Mouse (Mus musculus) forebrain, embryonic 12.5 days (tissue): ENCODE measurements around the gene Tmbim6. TPM values are rescaled to one million over a fixed set of nuclear protein-coding genes. Genes with fewer than 3 reads are reported as not detected.

Experiments used
- ATAC-seq: fragments of 200-750 bp; cut with Nextera tagmentation; 2 replicates; pipeline ENCODE4 v1.8.0; 2017; ENCODE audit warnings: moderate TSS enrichment; ENCODE audit not compliant: low FRiP score
- H3K27ac ChIP-seq: fragments of 300-500 bp; sonication (generic); 2 replicates; pipeline ENCODE4 v1.5.1; 2016; ENCODE audit warnings: mild to moderate bottlenecking
- H3K27me3 ChIP-seq: fragments of 300-500 bp; sonication (generic); 2 replicates; pipeline ENCODE4 v1.6.1; 2016; ENCODE audit warnings: mild to moderate bottlenecking
- H3K36me3 ChIP-seq: fragments of 300-500 bp; sonication (generic); replicated peaks from 2 replicates; pipeline ENCODE4 v1.6.1; 2016; ENCODE audit warnings: mild to moderate bottlenecking
- H3K4me1 ChIP-seq: fragments of 300-500 bp; sonication (generic); 2 replicates; pipeline ENCODE4 v1.6.1; 2016
- H3K4me2 ChIP-seq: fragments of 300-500 bp; sonication (generic); 2 replicates; pipeline ENCODE4 v1.6.1; 2016; ENCODE audit warnings: mild to moderate bottlenecking, moderate library complexity
- H3K4me3 ChIP-seq: fragments of 300-500 bp; sonication (generic); replicated peaks from 2 replicates; pipeline ENCODE4 v1.5.1; 2016; ENCODE audit warnings: mild to moderate bottlenecking
- H3K9ac ChIP-seq: fragments of 300-500 bp; sonication (generic); 2 replicates; pipeline ENCODE4 v1.6.1; 2016; ENCODE audit warnings: mild to moderate bottlenecking
- H3K9me3 ChIP-seq: fragments of 300-500 bp; sonication (generic); 2 replicates; pipeline ENCODE4 v1.6.1; 2016
- WGBS: fragments of 180-500 bp; shearing (Covaris S2); methylation state at CpG from one replicate; pipeline ENCODE4 v1.1.7; 2016; 5-methylcytosine and 5-hydroxymethylcytosine counted together
- polyA plus RNA-seq: library from polyadenylated mRNA; unstranded; fragments of >200 nt; fragmentation: Nextera tagmentation; extraction: Ambion mirVana; gene quantifications from 2 replicates; pipeline ENCODE4 v1.2.1, GENCODE M21; 2016

Gene Tmbim6
- polyA plus RNA-seq, 1 experiment from 2014 or later: 252 TPM

DNA sequence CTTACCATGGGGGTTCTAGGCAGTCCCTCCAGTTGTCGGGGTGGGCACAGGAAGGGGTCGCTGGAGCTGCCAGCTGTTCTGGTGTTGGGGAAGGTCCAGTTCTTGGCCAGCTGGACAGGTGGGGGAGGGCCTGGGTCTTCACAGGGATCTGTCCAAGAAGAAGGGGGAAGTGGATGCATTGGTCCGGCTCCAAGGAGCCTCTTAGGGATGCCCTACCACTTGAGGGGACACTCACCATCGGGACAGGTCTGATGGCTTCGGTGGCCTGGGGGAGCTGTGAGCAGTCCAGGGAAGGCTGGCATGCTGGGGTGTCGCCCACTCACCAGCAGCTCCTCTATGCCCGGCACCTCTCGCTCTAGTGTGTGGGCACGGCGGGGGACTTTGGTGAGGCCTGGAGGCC is 30.4 kb downstream of the Tmbim6 start:
- WGBS: 93% methylated on average over 10 of the region's 10 CpGs
- peaks cover 12% of the 10 kb centered on the region for H3K4me1 ChIP-seq
- no peak overlapping the region for H3K4me3 ChIP-seq
- H3K9ac ChIP-seq: no peak overlapping the region
- H3K36me3 ChIP-seq: peaks cover 62% of the 10 kb centered on the region
- H3K9me3 ChIP-seq: no peaks in the 10 kb centered on the region
- no peak for ATAC-seq
- H3K4me2 ChIP-seq: no peak overlapping the region
- H3K27ac ChIP-seq: no peak overlapping the region
- no peaks in the 10 kb centered on the region for H3K27me3 ChIP-seq

DNA sequence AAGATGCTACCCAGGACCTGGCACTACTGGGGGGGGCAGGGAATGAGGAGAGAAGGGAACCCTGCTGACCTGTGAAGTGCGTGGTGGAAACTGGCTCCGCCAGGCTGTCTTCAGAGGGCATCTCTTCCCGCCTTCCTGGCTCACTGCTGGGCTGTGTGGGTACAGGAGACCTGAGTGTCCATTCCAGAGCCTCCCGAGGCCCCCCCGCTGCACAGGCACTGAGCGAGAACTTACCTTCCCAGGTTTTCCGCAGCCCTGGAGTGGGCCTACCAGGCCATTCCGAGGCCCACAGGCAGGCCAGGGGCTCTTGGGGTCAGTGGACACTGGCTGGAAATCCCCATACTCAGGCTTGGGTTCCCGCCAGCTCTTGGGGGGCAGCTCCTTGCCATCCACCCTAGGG is 31.2 kb downstream of the Tmbim6 start:
- Histone ChIP-seq H3K4me1 (peaks cover 12% of the 10 kb centered on the region), H3K9ac (no peak overlapping the region), H3K27me3 (no peaks in the 10 kb centered on the region), H3K4me2 (no peak overlapping the region), H3K9me3 (no peaks in the 10 kb centered on the region), H3K36me3 (peaks cover 66% of the 10 kb centered on the region), H3K4me3 (no peak overlapping the region), H3K27ac (no peak overlapping the region)
- no peak for ATAC-seq
- WGBS: 96% methylated on average over 9 of the region's 9 CpGs

DNA sequence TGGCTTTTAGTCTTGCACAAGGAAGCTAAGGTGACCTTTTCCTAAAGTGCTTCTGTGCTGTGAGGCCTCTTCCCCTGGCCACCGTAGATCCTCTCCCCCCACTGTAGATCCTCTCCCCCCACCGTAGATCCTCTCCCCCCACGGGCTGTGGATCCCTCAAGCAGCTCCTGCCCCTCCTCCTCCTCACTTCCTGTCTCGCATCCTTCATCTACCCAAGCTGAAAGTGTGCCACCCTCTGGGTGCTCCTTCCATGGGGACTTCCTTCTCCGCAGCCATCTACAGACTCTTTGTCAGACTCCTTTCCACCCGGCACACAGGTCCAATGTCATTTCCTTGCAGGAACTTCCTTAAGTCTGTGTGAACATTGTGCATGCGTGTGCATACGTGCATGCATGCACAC is 37.7 kb downstream of the Tmbim6 start:
- peaks cover 73% of the 10 kb centered on the region for H3K36me3 ChIP-seq
- no peak for ATAC-seq
- no peaks in the 10 kb centered on the region for H3K9me3 ChIP-seq
- no peaks in the 10 kb centered on the region for H3K27me3 ChIP-seq
- H3K4me2 ChIP-seq: no peak overlapping the region
- peaks cover 10% of the 10 kb centered on the region; the same call in 1 of the 2 replicates for H3K4me1 ChIP-seq
- no peak overlapping the region for H3K9ac ChIP-seq
- H3K27ac ChIP-seq: no peak overlapping the region
- no peak overlapping the region for H3K4me3 ChIP-seq
- WGBS: 87% methylated on average over 8 of the region's 8 CpGs

DNA sequence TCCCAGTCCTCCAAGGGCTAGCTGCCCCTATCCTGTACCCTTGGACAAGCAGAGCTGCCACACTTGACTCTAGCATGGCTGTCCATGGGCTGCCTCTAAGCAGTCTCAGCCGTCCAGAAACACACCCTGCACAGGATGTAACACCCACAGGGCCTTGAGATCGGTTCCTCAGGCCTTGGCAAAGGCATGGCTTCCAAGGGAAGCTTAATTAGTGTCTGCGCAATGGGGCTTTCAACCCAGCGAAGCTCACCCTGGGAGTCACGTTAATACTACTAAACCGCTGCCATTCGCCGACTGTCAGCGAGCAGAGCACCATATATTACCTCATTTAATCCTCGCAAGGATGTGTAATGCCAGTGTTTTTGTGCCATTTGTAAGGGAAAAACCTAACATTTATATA is 38.4 kb downstream of the Tmbim6 start:
- Histone ChIP-seq H3K4me2 (no peak overlapping the region), H3K9me3 (no peaks in the 10 kb centered on the region), H3K9ac (no peak overlapping the region), H3K27me3 (no peaks in the 10 kb centered on the region), H3K4me1 (peaks cover 13% of the 10 kb centered on the region), H3K36me3 (peaks cover 66% of the 10 kb centered on the region), H3K27ac (no peak overlapping the region), H3K4me3 (no peak overlapping the region)
- WGBS: 85% methylated on average over 10 of the region's 10 CpGs
- no peak for ATAC-seq

DNA sequence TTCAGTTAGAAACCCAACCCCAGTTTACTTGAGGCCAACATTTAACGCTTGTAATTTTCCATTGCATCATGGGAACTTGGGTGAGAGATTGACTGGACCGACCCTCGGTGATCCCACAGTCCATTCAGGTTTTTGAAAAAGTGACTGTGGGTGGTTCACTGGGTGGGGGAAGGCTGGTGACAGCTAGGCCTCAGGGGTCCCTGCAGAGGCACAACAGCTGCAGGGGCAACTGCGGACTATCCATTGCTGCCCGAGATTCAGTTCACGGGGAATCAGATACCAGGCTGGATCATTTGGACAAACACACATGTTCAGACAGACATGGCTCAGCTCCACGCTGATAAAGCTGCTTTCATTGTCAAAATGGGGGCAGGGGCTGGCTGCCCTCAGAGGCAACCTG is 38.8 kb downstream of the Tmbim6 start:
- Histone ChIP-seq H3K36me3 (peaks cover 62% of the 10 kb centered on the region), H3K9me3 (no peaks in the 10 kb centered on the region), H3K4me1 (peaks cover 18% of the 10 kb centered on the region), H3K27ac (no peak overlapping the region), H3K27me3 (no peaks in the 10 kb centered on the region), H3K4me2 (no peak overlapping the region), H3K9ac (no peak overlapping the region), H3K4me3 (no peak overlapping the region)
- 89% methylated on average over 7 of the region's 7 CpGs for WGBS
- no peak for ATAC-seq

DNA sequence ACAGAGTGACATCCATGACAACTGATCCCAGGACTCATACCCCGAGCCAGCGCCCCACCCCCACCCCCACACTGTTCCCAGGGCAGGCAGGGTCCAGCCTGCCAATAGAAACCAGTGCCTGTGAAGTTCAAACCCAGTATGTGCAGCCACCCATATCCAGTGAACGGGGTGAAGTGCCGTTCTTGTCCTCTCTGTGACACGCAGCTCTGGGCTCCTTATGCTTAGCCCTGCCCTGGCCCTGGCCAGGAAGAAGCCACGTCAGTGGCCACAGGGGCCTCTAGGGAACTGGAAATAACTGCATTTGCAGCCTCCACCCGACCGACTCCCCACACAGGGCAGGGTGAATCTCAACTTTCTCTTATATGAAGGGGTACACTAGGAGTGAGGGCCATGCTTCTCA is 39.3 kb downstream of the Tmbim6 start:
- no peak for ATAC-seq
- Histone ChIP-seq H3K36me3 (peaks cover 57% of the 10 kb centered on the region), H3K4me1 (peaks cover 22% of the 10 kb centered on the region), H3K27me3 (no peaks in the 10 kb centered on the region), H3K27ac (no peak overlapping the region), H3K4me3 (no peak overlapping the region), H3K9ac (no peak overlapping the region), H3K9me3 (no peaks in the 10 kb centered on the region), H3K4me2 (no peak overlapping the region)
- 91% methylated on average over 8 of the region's 8 CpGs for WGBS

DNA sequence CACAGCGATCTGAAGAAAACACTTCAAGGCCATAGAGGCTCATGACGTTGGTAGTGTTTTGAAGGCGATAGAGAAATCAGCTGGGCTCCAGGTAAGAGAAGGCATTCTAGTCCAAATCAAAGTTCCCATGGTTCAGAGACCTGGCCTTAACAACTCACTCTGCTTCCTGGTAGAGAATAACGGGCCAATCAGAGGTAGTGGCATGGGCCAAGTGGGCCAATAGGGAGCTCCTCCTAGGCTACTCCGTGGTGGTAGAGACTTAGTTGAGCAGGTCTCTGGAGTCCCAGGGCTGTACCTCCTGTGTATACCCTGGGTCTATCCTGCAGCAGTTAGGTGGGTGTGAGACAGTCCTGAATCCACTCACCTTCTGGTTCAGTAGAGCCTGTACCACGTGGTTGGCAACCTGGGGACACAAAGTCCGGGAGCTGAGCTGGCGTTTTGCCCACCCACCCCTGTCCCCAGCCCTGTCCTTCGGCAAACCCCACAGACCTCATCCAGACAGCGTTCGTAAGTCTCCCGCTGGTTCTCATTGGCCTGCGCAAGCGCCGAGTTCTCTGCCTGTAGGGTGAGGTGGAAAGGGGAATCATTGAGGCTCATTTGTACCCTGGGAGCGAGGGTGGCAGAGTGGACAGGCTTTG is 40.5 kb downstream of the Tmbim6 start:
- no peak overlapping the region for H3K4me3 ChIP-seq
- H3K9ac ChIP-seq: no peak overlapping the region
- peaks cover 46% of the 10 kb centered on the region for H3K36me3 ChIP-seq
- H3K9me3 ChIP-seq: no peaks in the 10 kb centered on the region
- peaks cover 24% of the 10 kb centered on the region for H3K4me1 ChIP-seq
- H3K27me3 ChIP-seq: no peaks in the 10 kb centered on the region
- 92% methylated on average over 16 of the region's 16 CpGs for WGBS
- no peak for ATAC-seq
- no peak overlapping the region for H3K4me2 ChIP-seq
- no peak overlapping the region for H3K27ac ChIP-seq

DNA sequence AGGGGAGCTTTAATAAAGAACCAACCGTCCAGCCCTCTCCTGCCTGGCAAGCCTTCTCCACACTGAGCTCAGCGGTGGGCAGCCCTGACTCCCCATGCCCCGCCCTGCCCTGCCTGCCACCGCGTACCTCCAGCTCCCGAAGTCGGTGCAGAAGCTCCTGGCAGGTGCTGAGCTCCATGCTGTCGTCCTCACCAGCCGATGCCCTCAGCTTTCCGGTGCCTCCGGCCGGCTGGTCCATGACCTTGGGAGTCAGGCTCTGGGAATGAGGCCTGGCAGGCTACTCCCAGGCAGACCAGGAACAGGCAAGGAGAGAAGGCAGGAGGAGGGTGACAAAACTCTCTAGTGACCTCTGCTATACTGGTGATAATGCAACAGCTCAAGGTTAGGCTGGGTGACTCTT is 41.2 kb downstream of the Tmbim6 start:
- ATAC-seq: no peak
- H3K27me3 ChIP-seq: no peaks in the 10 kb centered on the region
- H3K4me1 ChIP-seq: peaks cover 24% of the 10 kb centered on the region
- no peak overlapping the region for H3K4me2 ChIP-seq
- H3K4me3 ChIP-seq: no peak overlapping the region
- 96% methylated on average over 12 of the region's 12 CpGs for WGBS
- no peak overlapping the region for H3K9ac ChIP-seq
- H3K9me3 ChIP-seq: no peaks in the 10 kb centered on the region
- no peak overlapping the region for H3K27ac ChIP-seq
- peaks cover 48% of the 10 kb centered on the region for H3K36me3 ChIP-seq

DNA sequence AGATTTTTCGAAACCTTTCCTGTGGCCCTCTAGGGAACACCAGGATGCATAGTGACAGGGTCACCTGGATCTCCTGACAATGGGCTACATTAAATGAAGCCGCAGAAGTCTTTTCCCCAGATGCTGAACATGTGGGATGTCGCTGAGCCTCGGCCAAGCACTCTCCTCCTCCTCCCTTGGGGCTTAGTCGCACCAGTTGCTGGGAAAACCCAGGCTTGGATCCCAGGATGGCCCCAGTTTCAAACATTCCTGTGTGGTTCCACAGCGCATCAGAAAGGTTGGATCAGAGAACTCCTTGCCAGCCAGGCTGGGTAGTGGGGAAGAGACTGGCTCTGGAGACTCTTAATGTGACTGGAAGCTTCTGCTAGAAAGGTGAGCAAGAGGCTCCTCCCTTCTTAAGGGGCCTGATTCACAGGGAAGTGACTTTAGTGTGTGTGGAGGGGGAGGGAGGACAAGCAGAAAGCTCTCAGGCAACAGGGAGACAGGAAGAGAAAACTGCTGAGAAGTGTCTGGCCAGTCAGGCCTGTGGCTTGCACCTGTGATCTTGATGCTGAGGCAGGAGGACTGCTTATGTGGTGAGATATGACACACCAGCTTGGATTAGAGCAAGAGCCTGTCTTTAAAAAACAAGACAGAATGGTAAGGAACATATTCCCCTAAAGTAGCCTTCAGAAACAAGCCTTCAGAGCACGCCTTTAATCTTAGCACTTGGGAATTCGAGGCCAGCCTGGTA is 46.5 kb downstream of the Tmbim6 start:
- Histone ChIP-seq H3K27me3 (no peaks in the 10 kb centered on the region), H3K4me1 (peaks cover 39% of the 10 kb centered on the region), H3K36me3 (peaks cover 8% of the 10 kb centered on the region; the same call in 1 of the 2 replicates), H3K9me3 (no peaks in the 10 kb centered on the region), H3K4me2 (no peak overlapping the region), H3K9ac (no peak overlapping the region), H3K27ac (no peak overlapping the region), H3K4me3 (no peak overlapping the region)
- WGBS: 85% methylated on average over 8 of the region's 8 CpGs
- ATAC-seq: no peak

DNA sequence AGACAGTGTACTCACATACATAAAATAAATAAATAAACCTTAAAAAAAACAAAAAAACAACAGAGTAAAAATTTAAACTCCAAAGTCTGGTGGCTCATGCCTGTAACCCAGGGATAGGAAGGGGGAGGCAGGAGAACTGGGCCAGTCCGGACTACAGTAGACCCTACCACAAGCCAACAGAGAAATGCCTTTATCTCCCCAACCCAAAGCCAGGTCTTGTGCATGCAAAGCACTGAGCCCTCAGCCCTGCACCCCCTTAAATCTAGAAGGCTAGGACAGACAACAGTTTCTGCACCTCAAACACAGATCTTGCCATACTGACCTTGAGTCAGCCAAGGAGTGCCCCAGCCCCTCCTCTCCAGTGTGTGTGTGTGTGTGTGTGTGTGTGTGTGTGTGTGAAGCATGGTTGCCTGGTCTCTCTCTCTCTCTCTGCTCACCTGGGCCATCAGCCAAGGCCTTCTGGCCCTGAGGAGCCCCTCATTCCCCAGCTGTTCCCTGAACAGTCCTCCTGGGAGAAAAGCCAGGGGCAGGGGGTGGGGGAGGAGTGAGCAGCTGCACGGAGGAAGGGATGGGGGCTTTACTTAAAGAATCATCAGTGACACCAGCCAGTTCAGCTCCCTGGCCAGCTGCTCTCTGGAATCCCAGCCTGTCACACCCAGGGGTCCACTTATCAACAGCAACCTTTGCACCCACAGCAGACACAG is 47.6 kb downstream of the Tmbim6 start:
- H3K36me3 ChIP-seq: peaks cover 8% of the 10 kb centered on the region; the same call in 1 of the 2 replicates
- H3K9ac ChIP-seq: no peak overlapping the region; the same call in 1 of the 2 replicates
- no peaks in the 10 kb centered on the region for H3K9me3 ChIP-seq
- H3K27me3 ChIP-seq: no peaks in the 10 kb centered on the region
- WGBS: 51% methylated on average over 2 of the region's 2 CpGs
- no peak for ATAC-seq
- H3K4me2 ChIP-seq: no peak overlapping the region
- H3K27ac ChIP-seq: peak overlapping the region; percentile 76
- H3K4me1 ChIP-seq: peaks cover 32% of the 10 kb centered on the region
- no peak overlapping the region for H3K4me3 ChIP-seq

DNA sequence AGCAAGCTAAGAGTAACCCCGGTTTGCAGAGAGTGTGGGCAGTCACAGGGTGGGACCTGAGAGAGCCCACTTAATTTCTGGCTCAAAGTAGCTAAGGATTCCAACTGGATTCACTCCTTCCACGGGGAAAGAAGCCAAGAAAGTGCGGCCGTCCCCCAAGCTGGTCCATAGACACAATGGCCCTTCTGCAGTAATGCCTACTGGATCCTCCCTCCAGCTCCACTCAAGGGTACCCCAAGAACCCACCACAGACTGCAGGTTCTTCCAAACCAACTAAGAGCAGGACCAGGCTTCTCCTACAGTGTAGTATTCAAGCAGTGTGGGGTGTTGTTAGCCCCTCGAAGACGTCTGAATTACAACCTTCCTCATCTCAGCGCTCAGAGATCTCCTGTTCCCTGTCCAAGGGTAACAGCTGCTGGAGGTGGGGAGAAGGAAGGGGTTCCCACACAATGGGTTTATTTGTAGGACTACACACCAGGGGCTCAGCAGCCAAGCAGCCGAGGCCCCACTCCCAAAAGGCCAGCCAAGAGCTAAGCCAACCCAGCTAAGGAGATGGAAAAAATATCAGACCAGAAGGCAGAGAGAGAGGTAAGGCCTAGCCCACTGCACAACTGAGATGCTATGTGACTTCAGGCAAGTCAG is 48.3 kb downstream of the Tmbim6 start:
- Histone ChIP-seq H3K27me3 (no peaks in the 10 kb centered on the region), H3K27ac (peak overlapping the region; percentile 76), H3K9ac (no peak overlapping the region; the same call in 1 of the 2 replicates), H3K4me3 (no peak overlapping the region), H3K4me2 (no peak overlapping the region), H3K36me3 (peaks cover 8% of the 10 kb centered on the region; the same call in 1 of the 2 replicates), H3K9me3 (no peaks in the 10 kb centered on the region), H3K4me1 (peaks cover 34% of the 10 kb centered on the region)
- WGBS: 70% methylated on average over 8 of the region's 8 CpGs
- no peak for ATAC-seq

DNA sequence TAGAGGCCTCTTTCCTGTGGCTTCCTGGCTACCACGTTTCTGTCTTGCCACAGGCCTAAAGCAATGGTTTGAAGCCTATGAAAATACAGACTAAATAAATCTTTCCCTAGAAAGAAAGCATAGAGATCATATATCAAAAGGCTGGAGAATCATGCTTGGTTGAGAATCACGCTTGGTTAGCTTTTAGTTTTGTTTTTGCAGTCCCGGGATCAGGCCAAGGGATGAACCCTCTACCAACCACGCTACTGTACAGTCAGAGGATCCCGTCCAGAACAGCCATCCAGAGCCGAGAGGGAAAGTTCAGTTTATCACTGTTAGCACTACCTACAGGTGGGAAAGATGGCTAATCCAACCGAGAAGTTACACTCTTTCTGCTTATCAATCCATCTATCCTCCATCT is 49.7 kb downstream of the Tmbim6 start:
- Histone ChIP-seq H3K27ac (no peak overlapping the region), H3K36me3 (peaks cover 8% of the 10 kb centered on the region; the same call in 1 of the 2 replicates), H3K9me3 (no peaks in the 10 kb centered on the region), H3K4me1 (peaks cover 22% of the 10 kb centered on the region), H3K4me2 (no peak overlapping the region), H3K27me3 (no peaks in the 10 kb centered on the region), H3K9ac (no peak overlapping the region), H3K4me3 (no peak overlapping the region)
- no peak for ATAC-seq
- WGBS: 88% methylated on average over 7 of the region's 7 CpGs
